ENCODE assay signal across 16 mouse cellular contexts in genomic region chr3:100482971-100483610, GRCm38 (mm10). TPM values are rescaled to one million over a fixed set of nuclear protein-coding genes. Genes with fewer than 3 reads are reported as not detected.
DNase-seq lines count a peak whose midpoint lies in the region; ATAC-seq and TF ChIP-seq lines count a peak whose summit lies in the region.
"Had no signal": no experiment of that assay in that cellular context is flagged by ENCODE, and none has a peak within 500 bp of the region (broad histone marks: within the 10 kb centered on the region; RNA-seq: fewer than 3 reads in every experiment).

No protein-coding gene starts in this region.

- no peak for DNase-seq in stomach, postnatal 0 days (ENCODE audit: low spot score)
- DNase-seq in liver, postnatal 0 days = peak; percentile 56
- no peak for DNase-seq in retina, embryonic 14.5 days (ENCODE audit: low spot score)
- DNase-seq in ovary, postnatal 10 days (ENCODE audit: low spot score) = no peak
- DNase-seq in frontal cortex, postnatal 14 days (ENCODE audit: low spot score in 2 of 2) = no peak
- DNase-seq: cerebellum, postnatal 10 days; heart, postnatal 4 days; layer of hippocampus, postnatal 36 days; retina, postnatal 1 day had no signal

- 0 out of 2 replicates have a peak, but pooled peaks cover 9% of the 10 kb centered on the region for H3K27me3 ChIP-seq in stomach, embryonic 14.5 days (ENCODE audit: control insufficient read depth, insufficient read depth, low read length)
- no peaks in the 10 kb centered on the region for H3K27me3 ChIP-seq in stomach, postnatal 0 days (ENCODE audit: control insufficient read depth, insufficient read depth, low read length)
- peaks cover 10% of the 10 kb centered on the region; the same call in 1 of the 2 replicates for H3K27me3 ChIP-seq in liver, postnatal 0 days (ENCODE audit: insufficient read depth, low read length)

- no peak for TF ChIP-seq CTCF in stomach, postnatal 0 days (IDR thresholded peaks at IDR 0.05; ENCODE audit: low read depth)
- TF ChIP-seq CTCF in liver, postnatal 0 days (IDR thresholded peaks at IDR 0.05; ENCODE audit: low read depth) = no peak

- H3K4me2 ChIP-seq in stomach, embryonic 14.5 days (replicated peaks; ENCODE audit: low read depth, low read length) = no peak overlapping the region
- H3K4me2 ChIP-seq in stomach, postnatal 0 days (replicated peaks; ENCODE audit: low read depth) = no peak overlapping the region
- H3K4me2 ChIP-seq in liver, postnatal 0 days (ENCODE audit: low read depth, low read length) = peak overlapping the region; percentile 57
- H3K4me2 ChIP-seq: embryonic facial prominence, embryonic 12.5 days; limb, embryonic 15.5 days; midbrain, embryonic 11.5 days had no signal

- peak; percentile 73; the same call in 1 of the 2 replicates for ATAC-seq in stomach, embryonic 14.5 days (ENCODE audit: insufficient number of reproducible peaks, insufficient read depth, low FRiP score, low read depth)
- no peak for ATAC-seq in stomach, postnatal 0 days (ENCODE audit: low FRiP score, low TSS enrichment)
- ATAC-seq in erythroblast, adult 5-6 weeks (replicated peaks; ENCODE audit: low FRiP score, poor library complexity, severe bottlenecking) = peak; percentile 70
- peak; percentile 88 for ATAC-seq in liver, postnatal 0 days
- ATAC-seq: forebrain, embryonic 16.5 days had no signal

- H3K9ac ChIP-seq in stomach, embryonic 14.5 days (replicated peaks; ENCODE audit: low read depth, low read length) = no peak overlapping the region
- H3K9ac ChIP-seq in stomach, postnatal 0 days (ENCODE audit: low read length) = no peak overlapping the region
- H3K9ac ChIP-seq in liver, postnatal 0 days (replicated peaks) = peak overlapping the region; percentile 60
- H3K9ac ChIP-seq: embryonic facial prominence, embryonic 12.5 days; limb, embryonic 15.5 days had no signal

- WGBS in stomach, embryonic 14.5 days = 67% methylated on average over 5 of the region's 5 CpGs
- 66% methylated on average over 5 of the region's 5 CpGs for WGBS in stomach, postnatal 0 days
- WGBS in liver, postnatal 0 days (ENCODE audit: insufficient replicate concordance) = 59% methylated on average over 5 of the region's 5 CpGs

- no peaks in the 10 kb centered on the region for H3K36me3 ChIP-seq in stomach, embryonic 14.5 days (ENCODE audit: control insufficient read depth, insufficient read depth, low read length)
- H3K36me3 ChIP-seq in stomach, postnatal 0 days (ENCODE audit: control insufficient read depth, insufficient read depth, low read length) = no peaks in the 10 kb centered on the region
- H3K36me3 ChIP-seq in liver, postnatal 0 days (replicated peaks; ENCODE audit: insufficient read depth, low read length) = peaks cover 11% of the 10 kb centered on the region; the same call in 1 of the 2 replicates
- H3K36me3 ChIP-seq: embryonic facial prominence, embryonic 12.5 days; limb, embryonic 15.5 days had no signal

- no peak overlapping the region for H3K27ac ChIP-seq in stomach, embryonic 14.5 days (ENCODE audit: low read length)
- no peak overlapping the region for H3K27ac ChIP-seq in stomach, postnatal 0 days (replicated peaks)
- H3K27ac ChIP-seq in liver, postnatal 0 days (ENCODE audit: low read depth) = peak overlapping the region; percentile 99
- H3K27ac ChIP-seq: embryonic facial prominence, embryonic 12.5 days; kidney, postnatal 0 days; limb, embryonic 15.5 days had no signal

- TF ChIP-seq EP300 in stomach, postnatal 0 days (optimal IDR thresholded peaks at IDR 0.05) = no peak
- TF ChIP-seq EP300 in liver, postnatal 0 days (IDR thresholded peaks at IDR 0.05; ENCODE audit: low read depth) = peak; percentile 98

- H3K4me3 ChIP-seq in stomach, embryonic 14.5 days (ENCODE audit: low read depth, low read length) = no peak overlapping the region
- no peak overlapping the region for H3K4me3 ChIP-seq in stomach, postnatal 0 days (ENCODE audit: low read depth, low read length)
- H3K4me3 ChIP-seq in liver, postnatal 0 days (ENCODE audit: low read depth, low read length) = peak overlapping the region; percentile 84; the same call in 1 of the 2 replicates
- H3K4me3 ChIP-seq: embryonic facial prominence, embryonic 12.5 days; limb, embryonic 15.5 days had no signal

- H3K4me1 ChIP-seq in stomach, embryonic 14.5 days (ENCODE audit: control insufficient read depth, insufficient read depth, low read length) = no peaks in the 10 kb centered on the region
- 0 out of 2 replicates have a peak, but pooled peaks cover 3% of the 10 kb centered on the region for H3K4me1 ChIP-seq in stomach, postnatal 0 days (replicated peaks; ENCODE audit: control insufficient read depth, insufficient read depth)
- peaks cover 40% of the 10 kb centered on the region for H3K4me1 ChIP-seq in liver, postnatal 0 days (ENCODE audit: insufficient read depth)
- H3K4me1 ChIP-seq: embryonic facial prominence, embryonic 12.5 days had no signal

- H3K9me3 ChIP-seq in stomach, embryonic 14.5 days (ENCODE audit: control insufficient read depth, low read depth, low read length) = no peaks in the 10 kb centered on the region
- H3K9me3 ChIP-seq in stomach, postnatal 0 days (ENCODE audit: control insufficient read depth, low read length) = no peaks in the 10 kb centered on the region
- H3K9me3 ChIP-seq in liver, postnatal 0 days (ENCODE audit: low read length) = no peaks in the 10 kb centered on the region
- H3K9me3 ChIP-seq: embryonic facial prominence, embryonic 12.5 days; limb, embryonic 15.5 days had no signal

RNA-seq across cellular contexts. Expression of gene Tent5c, which starts 6.0 kb away (rescaled TPM):
- polyA plus RNA-seq in stomach, embryonic 14.5 days (2014; fragmentation: Nextera tagmentation; extraction: Ambion mirVana) = 4.8 and 7.3 TPM in 2 replicates
- polyA plus RNA-seq in stomach, postnatal 0 days (2015; fragmentation: Nextera tagmentation; extraction: Ambion mirVana) = 2.5 and 2.8 TPM in 2 replicates
- 608 and 670 TPM in 2 replicates for total RNA-seq in erythroblast, adult 5-6 weeks (2015; ENCODE audit: low replicate concordance)
- total RNA-seq in erythroblast, adult 5-6 weeks (2017; ENCODE audit: low replicate concordance) = 1,090 and 1,183 TPM in 2 replicates
- polyA plus RNA-seq in liver, postnatal 0 days (2015; fragmentation: Nextera tagmentation; extraction: Ambion mirVana) = 30.7 and 32.5 TPM in 2 replicates
